Mouse (Mus musculus) heart, embryonic 12.5 days (tissue): ENCODE results near the gene Ikbip. TPM values are rescaled to one million over a fixed set of nuclear protein-coding genes. Genes with fewer than 3 reads are reported as not detected.
A peak's percentile ranks its signal among the peaks of the same experiment; 100 is the strongest.

Experiments
- ATAC-seq: fragments of 200-750 bp; cut with Nextera tagmentation; 2 replicates; pipeline ENCODE4 v1.8.0; 2017; ENCODE audit warnings: moderate TSS enrichment, moderate library complexity; ENCODE audit not compliant: insufficient number of reproducible peaks, low FRiP score
- H3K27ac ChIP-seq: fragments of 300-500 bp; sonication (generic); 2 replicates; pipeline ENCODE4 v1.5.1; 2016; ENCODE audit warnings: mild to moderate bottlenecking, moderate library complexity; ENCODE audit not compliant: poor library complexity, severe bottlenecking
- H3K27me3 ChIP-seq: fragments of 300-500 bp; sonication (generic); replicated peaks from 2 replicates; pipeline ENCODE4 v1.6.1; 2016; ENCODE audit warnings: mild to moderate bottlenecking, moderate library complexity
- H3K36me3 ChIP-seq: fragments of 300-500 bp; sonication (generic); 2 replicates; pipeline ENCODE4 v1.6.1; 2016; ENCODE audit warnings: mild to moderate bottlenecking, moderate library complexity
- H3K4me1 ChIP-seq: fragments of 300-500 bp; sonication (generic); replicated peaks from 2 replicates; pipeline ENCODE4 v1.6.1; 2016; ENCODE audit warnings: mild to moderate bottlenecking
- H3K4me2 ChIP-seq: fragments of 300-500 bp; sonication (generic); 2 replicates; pipeline ENCODE4 v1.6.1; 2016; ENCODE audit warnings: mild to moderate bottlenecking, moderate library complexity
- H3K4me3 ChIP-seq: fragments of 300-500 bp; sonication (generic); 2 replicates; pipeline ENCODE4 v1.5.1; 2016; ENCODE audit warnings: mild to moderate bottlenecking
- H3K9ac ChIP-seq: fragments of 300-500 bp; sonication (generic); 2 replicates; pipeline ENCODE4 v1.6.1; 2016; ENCODE audit warnings: mild to moderate bottlenecking, moderate library complexity
- H3K9me3 ChIP-seq: fragments of 300-500 bp; sonication (generic); replicated peaks from 2 replicates; pipeline ENCODE4 v1.6.1; 2016; ENCODE audit warnings: mild to moderate bottlenecking, moderate library complexity
- WGBS: fragments of 180-500 bp; shearing (Covaris S2); methylation state at CpG from one replicate; pipeline ENCODE4 v1.1.7; 2016; 5-methylcytosine and 5-hydroxymethylcytosine counted together
- polyA plus RNA-seq: library from polyadenylated mRNA; unstranded; fragments of >200 nt; fragmentation: Nextera tagmentation; extraction: Ambion mirVana; gene quantifications from 2 replicates; pipeline ENCODE4 v1.2.1, GENCODE M21; 2016

The Ikbip gene
- polyA plus RNA-seq, 1 experiment from 2014 or later: 46.7 TPM

DNA sequence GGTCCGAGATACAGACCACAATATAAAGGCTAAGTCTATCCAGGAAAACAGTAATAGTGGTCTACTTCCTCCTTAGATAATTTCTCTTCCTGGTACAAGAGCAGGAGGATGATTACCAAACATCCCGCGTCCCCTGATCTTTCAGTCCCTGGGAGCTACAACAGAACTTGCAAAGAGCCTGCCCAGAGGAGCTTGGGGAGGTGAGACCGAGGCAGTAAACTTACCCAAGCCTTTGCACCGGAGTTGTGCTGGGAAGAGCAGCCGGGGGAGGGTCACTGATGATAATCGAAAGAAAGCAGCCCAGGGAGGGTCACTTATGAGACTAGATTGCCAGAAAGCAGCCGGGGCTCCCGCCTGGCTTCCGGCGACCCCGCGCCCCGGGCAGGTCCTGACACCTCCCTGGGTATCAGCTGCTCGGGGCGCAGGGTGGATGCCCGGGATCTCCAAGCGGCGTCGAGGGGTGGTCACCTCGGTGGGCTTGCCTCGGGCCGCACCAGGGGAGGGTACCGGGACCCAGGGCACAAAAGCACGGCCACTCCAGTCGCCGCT, 707 bp upstream of the Ikbip start:
- Histone ChIP-seq H3K27ac (peak overlapping the region; percentile 81), H3K36me3 (peaks cover 19% of the 10 kb centered on the region), H3K27me3 (no peaks in the 10 kb centered on the region), H3K4me1 (0 out of 2 replicates have a peak, but pooled peaks cover 2% of the 10 kb centered on the region), H3K9me3 (no peaks in the 10 kb centered on the region), H3K4me3 (peak overlapping the region; percentile 70), H3K9ac (peak overlapping the region; percentile 81), H3K4me2 (peak overlapping the region; percentile 69)
- under 1% methylated on average over 26 of the region's 27 CpGs for WGBS
- ATAC-seq: peak; percentile 34

GRCm38 (mm10) chr10:91083393-91083927, 720 bp downstream of the Ikbip start:
- 43% methylated on average over 12 of the region's 12 CpGs for WGBS
- H3K4me2 ChIP-seq: peak overlapping the region; percentile 69

GRCm38 (mm10) chr10:91092812-91093211, 10.1 kb downstream of the Ikbip start:
- Histone ChIP-seq H3K9ac (no peak overlapping the region), H3K4me1 (no peaks in the 10 kb centered on the region), H3K9me3 (no peaks in the 10 kb centered on the region), H3K36me3 (peaks cover 29% of the 10 kb centered on the region), H3K4me2 (no peak overlapping the region), H3K27me3 (no peaks in the 10 kb centered on the region), H3K27ac (no peak overlapping the region), H3K4me3 (no peak overlapping the region)
- WGBS: 84% methylated on average over 4 of the region's 4 CpGs
- ATAC-seq: no peak

More at GRCm38 (mm10) chr10:91083393-91083927, 720 bp downstream of the Ikbip start:
- Histone ChIP-seq H3K9me3 (no peaks in the 10 kb centered on the region), H3K4me1 (0 out of 2 replicates have a peak, but pooled peaks cover 2% of the 10 kb centered on the region), H3K27ac (peak overlapping the region; percentile 43), H3K4me3 (peak overlapping the region; percentile 70), H3K9ac (peak overlapping the region; percentile 68), H3K36me3 (peaks cover 11% of the 10 kb centered on the region), H3K27me3 (no peaks in the 10 kb centered on the region)
- ATAC-seq: no peak

GRCm38 (mm10) chr10:91094251-91095104, 11.7 kb downstream of the Ikbip start:
- no peak overlapping the region for H3K27ac ChIP-seq
- WGBS: 78% methylated on average over 15 of the region's 15 CpGs
- no peak overlapping the region for H3K9ac ChIP-seq
- no peaks in the 10 kb centered on the region for H3K27me3 ChIP-seq
- peaks cover 29% of the 10 kb centered on the region for H3K36me3 ChIP-seq
- no peak overlapping the region for H3K4me3 ChIP-seq
- H3K4me1 ChIP-seq: no peaks in the 10 kb centered on the region
- no peak overlapping the region for H3K4me2 ChIP-seq
- no peaks in the 10 kb centered on the region for H3K9me3 ChIP-seq
- no peak for ATAC-seq

- H3K4me1 ChIP-seq: no peaks in the 10 kb centered on the region
- no peak overlapping the region for H3K9ac ChIP-seq
- H3K9me3 ChIP-seq: no peaks in the 10 kb centered on the region
- no peak overlapping the region for H3K4me2 ChIP-seq
- 90% methylated on average over 8 of the region's 8 CpGs for WGBS
- no peak for ATAC-seq
- no peak overlapping the region for H3K4me3 ChIP-seq
- H3K36me3 ChIP-seq: peaks cover 52% of the 10 kb centered on the region
- no peak overlapping the region for H3K27ac ChIP-seq
- H3K27me3 ChIP-seq: no peaks in the 10 kb centered on the region
These were observed 15.3 kb downstream of the Ikbip start for GRCm38 (mm10) chr10:91098056-91098455.

- 88% methylated on average over 1 of the region's 1 CpGs for WGBS
- peaks cover 38% of the 10 kb centered on the region for H3K36me3 ChIP-seq
These were observed 17.4 kb downstream of the Ikbip start for GRCm38 (mm10) chr10:91100101-91100500.

GRCm38 (mm10) chr10:91101936-91102335, 19.2 kb downstream of the Ikbip start:
- Histone ChIP-seq H3K4me2 (no peak overlapping the region), H3K9ac (no peak overlapping the region), H3K4me3 (no peak overlapping the region), H3K9me3 (no peaks in the 10 kb centered on the region), H3K36me3 (peaks cover 29% of the 10 kb centered on the region), H3K27ac (no peak overlapping the region), H3K4me1 (no peaks in the 10 kb centered on the region), H3K27me3 (no peaks in the 10 kb centered on the region)
- no peak for ATAC-seq
- WGBS: 93% methylated on average over 25 of the region's 25 CpGs

More at GRCm38 (mm10) chr10:91100101-91100500, 17.4 kb downstream of the Ikbip start:
- Histone ChIP-seq H3K4me1 (no peaks in the 10 kb centered on the region), H3K4me3 (no peak overlapping the region), H3K4me2 (no peak overlapping the region), H3K9me3 (no peaks in the 10 kb centered on the region), H3K9ac (no peak overlapping the region), H3K27me3 (no peaks in the 10 kb centered on the region), H3K27ac (no peak overlapping the region)
- ATAC-seq: no peak

- H3K4me3 ChIP-seq: no peak overlapping the region
- H3K4me2 ChIP-seq: no peak overlapping the region
- no peak overlapping the region for H3K27ac ChIP-seq
- WGBS: 88% methylated on average over 14 of the region's 14 CpGs
- peaks cover 25% of the 10 kb centered on the region for H3K36me3 ChIP-seq
- H3K27me3 ChIP-seq: no peaks in the 10 kb centered on the region
- no peak for ATAC-seq
- no peaks in the 10 kb centered on the region for H3K9me3 ChIP-seq
- H3K9ac ChIP-seq: no peak overlapping the region
- no peaks in the 10 kb centered on the region for H3K4me1 ChIP-seq
These were observed 20.3 kb downstream of the Ikbip start for GRCm38 (mm10) chr10:91102799-91103590.

DNA sequence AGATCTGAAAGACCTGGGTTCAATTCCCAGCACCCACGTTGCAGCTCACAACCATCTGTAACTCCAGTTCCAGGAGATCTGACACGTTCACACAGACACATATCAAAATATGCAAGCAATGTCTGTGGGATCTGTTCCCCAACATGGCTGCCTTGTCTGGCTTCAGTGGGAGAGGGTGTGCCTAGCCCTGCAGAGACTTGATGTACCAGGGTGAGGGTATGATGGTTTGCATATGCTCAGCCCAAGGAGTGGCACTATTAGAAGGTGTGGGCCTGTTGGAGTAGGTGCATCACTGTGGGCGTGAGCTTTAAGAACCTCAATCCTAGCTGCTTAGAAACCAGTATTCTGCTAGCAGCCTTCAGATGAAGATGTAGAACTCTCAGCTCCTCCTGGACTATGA, 23.2 kb downstream of the Ikbip start:
- WGBS: 81% methylated on average over 3 of the region's 3 CpGs
- ATAC-seq: no peak

GRCm38 (mm10) chr10:91109841-91110240, 27.1 kb downstream of the Ikbip start:
- no peaks in the 10 kb centered on the region for H3K4me1 ChIP-seq
- H3K4me3 ChIP-seq: no peak overlapping the region
- peaks cover 16% of the 10 kb centered on the region for H3K9me3 ChIP-seq
- ATAC-seq: no peak
- H3K27ac ChIP-seq: no peak overlapping the region
- H3K27me3 ChIP-seq: no peaks in the 10 kb centered on the region
- WGBS: 63% methylated on average over 4 of the region's 4 CpGs
- H3K9ac ChIP-seq: no peak overlapping the region
- H3K4me2 ChIP-seq: no peak overlapping the region
- peaks cover 28% of the 10 kb centered on the region for H3K36me3 ChIP-seq

More for the DNA sequence above, 23.2 kb downstream of the Ikbip start:
- H3K9ac ChIP-seq: no peak overlapping the region
- H3K9me3 ChIP-seq: no peaks in the 10 kb centered on the region; the same call in 1 of the 2 replicates
- H3K36me3 ChIP-seq: peaks cover 15% of the 10 kb centered on the region
- H3K4me3 ChIP-seq: no peak overlapping the region
- no peak overlapping the region for H3K4me2 ChIP-seq
- no peaks in the 10 kb centered on the region for H3K27me3 ChIP-seq
- no peaks in the 10 kb centered on the region for H3K4me1 ChIP-seq
- H3K27ac ChIP-seq: no peak overlapping the region

DNA sequence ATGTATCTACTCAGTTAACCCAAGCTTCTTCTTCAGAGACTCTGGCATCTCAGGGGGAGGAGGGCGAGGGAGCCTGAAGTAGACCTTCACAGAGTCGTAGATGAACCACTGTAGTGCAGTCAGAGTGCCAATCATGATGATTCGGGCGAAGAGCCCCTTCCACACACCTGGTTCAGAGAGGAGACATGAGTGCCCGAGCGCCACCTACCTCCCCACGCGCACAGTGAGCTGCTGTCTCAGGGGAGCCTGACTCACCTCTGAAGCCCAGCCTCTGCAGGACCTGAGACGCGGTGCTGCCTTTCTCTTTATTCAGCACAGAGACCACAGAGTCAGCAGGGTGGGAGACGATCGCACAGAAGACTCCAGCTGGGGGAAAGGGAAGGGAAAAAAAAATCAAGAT, 34.2 kb downstream of the Ikbip start:
- Histone ChIP-seq H3K4me1 (peaks cover 11% of the 10 kb centered on the region), H3K4me2 (no peak overlapping the region), H3K9me3 (peaks cover 16% of the 10 kb centered on the region), H3K36me3 (peaks cover 91% of the 10 kb centered on the region), H3K4me3 (no peak overlapping the region), H3K27ac (no peak overlapping the region), H3K9ac (no peak overlapping the region), H3K27me3 (no peaks in the 10 kb centered on the region)
- 91% methylated on average over 12 of the region's 12 CpGs for WGBS
- ATAC-seq: no peak
